Mouse (Mus musculus): Measurements from ENCODE around the gene Xrcc6. TPM values are rescaled to one million over a fixed set of nuclear protein-coding genes. Genes with fewer than 3 reads are reported as not detected.

The Xrcc6 gene
- polyA plus RNA-seq, 1 experiment: 98.6 TPM

DNA sequence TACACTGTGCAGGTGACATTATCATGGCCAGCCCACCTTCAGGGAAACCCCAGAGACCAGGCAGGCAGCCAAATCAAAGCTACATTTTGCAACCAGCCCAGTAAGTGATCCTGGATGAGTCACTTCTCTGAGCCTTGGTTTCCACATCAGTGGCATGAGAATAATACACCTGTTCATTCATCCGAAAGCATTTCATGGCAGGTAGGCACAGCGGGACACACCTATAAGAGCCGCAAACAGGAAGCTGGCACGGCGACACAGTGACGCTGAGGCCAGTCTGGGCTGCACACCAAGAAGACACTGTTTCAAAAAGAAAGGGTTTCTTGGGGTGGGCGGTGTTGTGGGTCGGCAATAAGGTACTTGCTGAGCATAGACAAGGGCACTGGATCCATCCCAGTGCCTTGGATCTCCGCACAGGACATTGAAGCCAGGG is 33.5 kb upstream of the Xrcc6 start:
- peaks cover 82% of the 10 kb centered on the region for H3K36me3 ChIP-seq (ENCODE audit: control insufficient read depth, insufficient read depth, low read length, poor library complexity, severe bottlenecking)
- H3K27me3 ChIP-seq (ENCODE audit: control insufficient read depth, insufficient read depth, low read length, poor library complexity, severe bottlenecking): no peaks in the 10 kb centered on the region
- no peak overlapping the region for H3K9ac ChIP-seq (ENCODE audit: low read depth, poor library complexity, severe bottlenecking)
- H3K9me3 ChIP-seq (replicated peaks; ENCODE audit: control insufficient read depth, insufficient read depth, low read length, poor library complexity, severe bottlenecking): no peaks in the 10 kb centered on the region
- TF ChIP-seq POLR2A (IDR thresholded peaks at IDR 0.05; ENCODE audit: insufficient read depth, low read length) (no peak), EP300 (IDR thresholded peaks at IDR 0.05; ENCODE audit: insufficient read depth, low read depth, low read length) (no peak), CTCF (IDR thresholded peaks at IDR 0.05; ENCODE audit: low read depth, low read length) (no peak)
- peaks cover 2% of the 10 kb centered on the region for H3K4me1 ChIP-seq (ENCODE audit: control insufficient read depth, insufficient read depth, low read length)
- H3K4me3 ChIP-seq (ENCODE audit: low read depth, low read length): no peak overlapping the region
- H3K27ac ChIP-seq (ENCODE audit: insufficient read depth, low read length): no peak overlapping the region

DNA sequence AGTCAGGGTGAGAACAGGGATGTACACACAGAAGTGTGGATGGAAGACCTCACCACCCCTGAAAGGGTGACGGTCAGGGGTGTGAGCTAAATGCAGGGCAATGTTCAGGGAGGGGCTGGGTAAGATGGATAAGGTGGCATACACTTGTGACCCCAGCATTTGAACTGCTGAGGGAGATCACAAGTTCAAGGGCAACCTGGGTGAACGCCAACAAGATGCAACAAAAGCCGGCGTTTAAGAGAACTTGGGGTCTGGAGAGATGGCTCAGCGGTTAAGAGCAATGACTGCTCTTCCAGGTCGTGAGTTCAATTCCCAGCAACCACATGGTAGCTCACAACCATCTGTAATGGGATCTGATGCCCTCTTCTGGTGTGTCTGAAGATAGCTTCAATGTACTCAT is 32.9 kb upstream of the Xrcc6 start:
- TF ChIP-seq POLR2A (IDR thresholded peaks at IDR 0.05; ENCODE audit: insufficient read depth, low read length): no peak
- no peak for TF ChIP-seq EP300 (IDR thresholded peaks at IDR 0.05; ENCODE audit: insufficient read depth, low read depth, low read length)
- no peak for TF ChIP-seq CTCF (IDR thresholded peaks at IDR 0.05; ENCODE audit: low read depth, low read length)
- Histone ChIP-seq H3K9ac (ENCODE audit: low read depth, poor library complexity, severe bottlenecking) (no peak overlapping the region), H3K27ac (ENCODE audit: insufficient read depth, low read length) (no peak overlapping the region), H3K27me3 (ENCODE audit: control insufficient read depth, insufficient read depth, low read length, poor library complexity, severe bottlenecking) (no peaks in the 10 kb centered on the region), H3K4me1 (ENCODE audit: control insufficient read depth, insufficient read depth, low read length) (peaks cover 2% of the 10 kb centered on the region), H3K4me3 (ENCODE audit: low read depth, low read length) (no peak overlapping the region), H3K9me3 (replicated peaks; ENCODE audit: control insufficient read depth, insufficient read depth, low read length, poor library complexity, severe bottlenecking) (no peaks in the 10 kb centered on the region), H3K36me3 (ENCODE audit: control insufficient read depth, insufficient read depth, low read length, poor library complexity, severe bottlenecking) (peaks cover 84% of the 10 kb centered on the region)

DNA sequence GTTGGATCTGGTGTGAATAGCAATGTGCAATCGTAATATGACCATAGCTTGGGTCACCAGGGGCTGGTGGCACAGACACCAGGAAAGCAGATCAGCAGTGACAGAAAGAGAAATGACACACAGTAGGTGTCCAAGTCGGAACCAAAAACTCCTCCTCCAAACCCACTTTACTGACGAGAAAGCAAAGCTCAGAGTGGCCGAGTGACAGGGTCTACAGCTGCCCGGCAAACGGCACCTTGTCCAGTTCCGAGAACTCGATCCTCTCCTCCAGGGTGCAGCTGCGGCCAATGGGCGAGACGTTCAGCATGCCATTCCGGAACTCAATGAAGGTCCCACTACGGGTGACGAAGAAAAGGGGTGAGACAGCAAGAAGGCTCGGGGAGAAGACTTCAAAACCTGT is 32.2 kb upstream of the Xrcc6 start:
- H3K9ac ChIP-seq (ENCODE audit: low read depth, poor library complexity, severe bottlenecking): no peak overlapping the region
- H3K36me3 ChIP-seq (ENCODE audit: control insufficient read depth, insufficient read depth, low read length, poor library complexity, severe bottlenecking): peaks cover 84% of the 10 kb centered on the region
- H3K4me1 ChIP-seq (ENCODE audit: control insufficient read depth, insufficient read depth, low read length): peaks cover 2% of the 10 kb centered on the region
- H3K27me3 ChIP-seq (ENCODE audit: control insufficient read depth, insufficient read depth, low read length, poor library complexity, severe bottlenecking): no peaks in the 10 kb centered on the region
- no peak overlapping the region for H3K27ac ChIP-seq (ENCODE audit: insufficient read depth, low read length)
- no peak for TF ChIP-seq CTCF (IDR thresholded peaks at IDR 0.05; ENCODE audit: low read depth, low read length)
- no peak for TF ChIP-seq POLR2A (IDR thresholded peaks at IDR 0.05; ENCODE audit: insufficient read depth, low read length)
- no peak for TF ChIP-seq EP300 (IDR thresholded peaks at IDR 0.05; ENCODE audit: insufficient read depth, low read depth, low read length)
- no peak overlapping the region for H3K4me3 ChIP-seq (ENCODE audit: low read depth, low read length)
- H3K9me3 ChIP-seq (replicated peaks; ENCODE audit: control insufficient read depth, insufficient read depth, low read length, poor library complexity, severe bottlenecking): no peaks in the 10 kb centered on the region

DNA sequence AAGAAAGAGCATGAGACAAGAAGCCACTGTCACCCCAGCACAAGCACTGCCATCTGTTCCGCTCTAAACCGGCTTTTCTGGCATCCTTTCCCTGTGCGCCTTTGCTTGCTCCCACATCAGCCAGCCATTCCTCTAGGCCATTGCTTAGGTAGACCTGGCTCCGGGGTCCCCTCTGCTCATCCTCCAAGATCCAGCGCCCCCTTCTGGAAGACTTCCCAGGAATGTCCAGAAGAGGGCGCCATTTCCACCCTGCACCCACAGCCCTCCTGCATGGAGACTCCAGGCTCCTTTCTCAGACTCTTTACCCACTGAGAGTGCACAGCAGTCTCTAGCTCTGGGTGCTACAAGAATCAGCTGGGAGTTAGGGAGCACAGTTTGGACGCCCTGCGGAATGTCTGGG is 31.2 kb upstream of the Xrcc6 start:
- Histone ChIP-seq H3K4me3 (ENCODE audit: low read depth, low read length) (peak overlapping the region; percentile 19; the same call in 1 of the 2 replicates), H3K27ac (ENCODE audit: insufficient read depth, low read length) (no peak overlapping the region), H3K27me3 (ENCODE audit: control insufficient read depth, insufficient read depth, low read length, poor library complexity, severe bottlenecking) (no peaks in the 10 kb centered on the region), H3K4me1 (ENCODE audit: control insufficient read depth, insufficient read depth, low read length) (peaks cover 2% of the 10 kb centered on the region), H3K9me3 (replicated peaks; ENCODE audit: control insufficient read depth, insufficient read depth, low read length, poor library complexity, severe bottlenecking) (no peaks in the 10 kb centered on the region), H3K9ac (ENCODE audit: low read depth, poor library complexity, severe bottlenecking) (no peak overlapping the region), H3K36me3 (ENCODE audit: control insufficient read depth, insufficient read depth, low read length, poor library complexity, severe bottlenecking) (peaks cover 76% of the 10 kb centered on the region)
- TF ChIP-seq CTCF (IDR thresholded peaks at IDR 0.05; ENCODE audit: low read depth, low read length) (peak; percentile 97), EP300 (IDR thresholded peaks at IDR 0.05; ENCODE audit: insufficient read depth, low read depth, low read length) (no peak), POLR2A (IDR thresholded peaks at IDR 0.05; ENCODE audit: insufficient read depth, low read length) (no peak)

DNA sequence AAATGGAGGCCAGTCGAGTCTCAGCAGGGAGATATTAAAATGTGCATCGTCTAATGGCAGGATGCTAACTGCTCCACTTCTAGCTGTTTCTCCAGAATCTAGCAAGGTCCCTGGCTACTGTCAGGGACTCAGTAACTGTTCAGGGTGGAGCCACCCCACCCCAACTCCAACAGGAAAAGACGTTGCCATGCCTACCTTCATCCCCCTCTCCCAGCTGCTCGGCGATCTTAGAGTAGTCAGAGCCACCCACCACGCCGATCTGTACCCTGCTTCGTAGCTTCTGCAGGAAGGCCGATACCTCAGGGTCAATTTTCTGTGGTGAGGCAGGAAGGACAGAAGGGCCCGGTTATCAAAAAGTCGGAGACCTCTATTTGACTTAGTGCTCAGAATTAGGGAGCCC is 30.0 kb upstream of the Xrcc6 start:
- H3K9me3 ChIP-seq (replicated peaks; ENCODE audit: control insufficient read depth, insufficient read depth, low read length, poor library complexity, severe bottlenecking): no peaks in the 10 kb centered on the region
- H3K27ac ChIP-seq (ENCODE audit: insufficient read depth, low read length): no peak overlapping the region
- peaks cover 2% of the 10 kb centered on the region for H3K4me1 ChIP-seq (ENCODE audit: control insufficient read depth, insufficient read depth, low read length)
- no peak for TF ChIP-seq POLR2A (IDR thresholded peaks at IDR 0.05; ENCODE audit: insufficient read depth, low read length)
- no peak for TF ChIP-seq EP300 (IDR thresholded peaks at IDR 0.05; ENCODE audit: insufficient read depth, low read depth, low read length)
- TF ChIP-seq CTCF (IDR thresholded peaks at IDR 0.05; ENCODE audit: low read depth, low read length): no peak
- peak overlapping the region; percentile 46 for H3K4me3 ChIP-seq (ENCODE audit: low read depth, low read length)
- H3K9ac ChIP-seq (ENCODE audit: low read depth, poor library complexity, severe bottlenecking): peak overlapping the region; percentile 94; the same call in 1 of the 2 replicates
- peaks cover 66% of the 10 kb centered on the region for H3K36me3 ChIP-seq (ENCODE audit: control insufficient read depth, insufficient read depth, low read length, poor library complexity, severe bottlenecking)
- H3K27me3 ChIP-seq (ENCODE audit: control insufficient read depth, insufficient read depth, low read length, poor library complexity, severe bottlenecking): no peaks in the 10 kb centered on the region

DNA sequence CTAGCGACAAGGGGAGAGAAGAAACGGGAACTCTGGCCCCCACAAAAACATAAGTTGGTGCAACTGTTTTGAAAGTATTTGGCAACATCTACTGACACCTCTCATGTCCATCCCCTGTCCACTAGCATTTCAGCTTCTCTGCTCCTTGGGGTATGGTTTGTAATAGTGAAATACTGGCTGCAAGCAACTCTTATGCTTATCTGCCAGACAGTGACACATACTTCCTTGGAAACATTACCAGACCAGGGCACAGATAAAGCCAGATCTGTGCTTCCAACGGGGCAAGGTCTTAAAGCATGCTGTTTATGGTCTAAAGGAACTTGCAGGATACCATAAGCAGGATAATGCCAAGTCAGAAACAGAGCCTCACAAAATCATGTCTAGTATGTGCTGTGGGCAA is 28.7 kb upstream of the Xrcc6 start:
- peak overlapping the region; percentile 94 for H3K9ac ChIP-seq (ENCODE audit: low read depth, poor library complexity, severe bottlenecking)
- TF ChIP-seq EP300 (IDR thresholded peaks at IDR 0.05; ENCODE audit: insufficient read depth, low read depth, low read length) (no peak), POLR2A (IDR thresholded peaks at IDR 0.05; ENCODE audit: insufficient read depth, low read length) (no peak)
- no peaks in the 10 kb centered on the region for H3K9me3 ChIP-seq (replicated peaks; ENCODE audit: control insufficient read depth, insufficient read depth, low read length, poor library complexity, severe bottlenecking)
- peaks cover 55% of the 10 kb centered on the region for H3K36me3 ChIP-seq (ENCODE audit: control insufficient read depth, insufficient read depth, low read length, poor library complexity, severe bottlenecking)
- H3K27me3 ChIP-seq (ENCODE audit: control insufficient read depth, insufficient read depth, low read length, poor library complexity, severe bottlenecking): no peaks in the 10 kb centered on the region
- H3K27ac ChIP-seq (ENCODE audit: insufficient read depth, low read length): peak overlapping the region; percentile 64
- peaks cover 2% of the 10 kb centered on the region for H3K4me1 ChIP-seq (ENCODE audit: control insufficient read depth, insufficient read depth, low read length)
- H3K4me3 ChIP-seq (ENCODE audit: low read depth, low read length): peak overlapping the region; percentile 98
